Mouse (Mus musculus) bone marrow, adult 2 months (tissue): ENCODE results near the gene Fam168a. TPM values are rescaled to one million over a fixed set of nuclear protein-coding genes. Genes with fewer than 3 reads are reported as not detected.

Experiments used
- H3K27ac ChIP-seq: fragments of 200-500 bp; 2 replicates; pipeline ENCODE4 v1.5.1; 2012; ENCODE audit warnings: low read depth, mild to moderate bottlenecking, control low read depth, inconsistent platforms, low read length; ENCODE audit not compliant: control insufficient read depth, poor library complexity, insufficient read depth
- H3K4me1 ChIP-seq: fragments of 200-500 bp; 2 replicates; pipeline ENCODE4 v1.6.1; 2011; ENCODE audit warnings: low read length; ENCODE audit not compliant: control insufficient read depth, insufficient read depth
- H3K4me3 ChIP-seq: fragments of 200-500 bp; replicated peaks from 2 replicates; pipeline ENCODE3; 2011; ENCODE audit warnings: mild to moderate bottlenecking, low read depth, low read length, control low read depth; ENCODE audit not compliant: control insufficient read depth
- CTCF ChIP-seq: fragments of 200-500 bp; IDR thresholded peaks from 2 replicates; pipeline ENCODE4 v1.5.1; 2011; ENCODE audit warnings: low read length, control low read depth; ENCODE audit not compliant: control insufficient read depth, insufficient read depth
- POLR2A ChIP-seq: fragments of 200-500 bp; IDR thresholded peaks from 2 replicates; pipeline ENCODE4 v1.6.1; 2011; ENCODE audit warnings: low read depth, mild to moderate bottlenecking, control low read depth, low read length, borderline replicate concordance; ENCODE audit not compliant: control insufficient read depth
- WGBS: fragments of 180-500 bp; shearing (Covaris S2); methylation state at CpG from one replicate; pipeline ENCODE4 v1.1.7; 2018; 5-methylcytosine and 5-hydroxymethylcytosine counted together
- polyA plus RNA-seq: library from polyadenylated mRNA; stranded (reverse); fragments of >200 nt; gene quantifications from 2 replicates; pipeline ENCODE4 v1.2.4, GENCODE M21; 2011; ENCODE audit warnings: low replicate concordance; ENCODE audit not compliant: missing spikeins, insufficient read depth, insufficient read length

Gene Fam168a
- polyA plus RNA-seq, 1 experiment: 11.7 TPM

DNA sequence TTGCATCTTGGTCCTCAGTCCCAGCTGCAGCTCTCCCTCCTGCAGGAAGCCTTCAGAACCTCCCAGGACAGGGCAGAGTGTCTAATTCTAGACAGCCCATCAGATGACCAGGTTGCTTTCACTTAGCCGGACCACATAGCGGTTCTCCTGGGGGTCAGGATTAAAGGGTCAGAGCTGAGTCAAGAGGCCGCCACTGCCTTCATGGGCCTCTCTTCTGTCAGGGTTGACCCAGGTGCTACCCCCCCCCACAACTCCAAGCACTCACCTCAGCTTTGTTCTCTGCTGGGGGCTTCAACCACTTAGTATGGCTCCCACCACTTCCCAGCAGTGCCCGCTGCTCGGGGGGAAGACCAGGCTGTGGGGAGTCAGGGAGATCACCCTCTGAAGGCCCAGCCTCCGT, 140.7 kb downstream of the Fam168a start:
- Histone ChIP-seq H3K4me1 (peaks cover 13% of the 10 kb centered on the region; the same call in 1 of the 2 replicates), H3K27ac (peak overlapping the region; percentile 5), H3K4me3 (no peak overlapping the region)
- TF ChIP-seq POLR2A (no peak), CTCF (no peak)
- WGBS: 93% methylated on average over 6 of the region's 6 CpGs

DNA sequence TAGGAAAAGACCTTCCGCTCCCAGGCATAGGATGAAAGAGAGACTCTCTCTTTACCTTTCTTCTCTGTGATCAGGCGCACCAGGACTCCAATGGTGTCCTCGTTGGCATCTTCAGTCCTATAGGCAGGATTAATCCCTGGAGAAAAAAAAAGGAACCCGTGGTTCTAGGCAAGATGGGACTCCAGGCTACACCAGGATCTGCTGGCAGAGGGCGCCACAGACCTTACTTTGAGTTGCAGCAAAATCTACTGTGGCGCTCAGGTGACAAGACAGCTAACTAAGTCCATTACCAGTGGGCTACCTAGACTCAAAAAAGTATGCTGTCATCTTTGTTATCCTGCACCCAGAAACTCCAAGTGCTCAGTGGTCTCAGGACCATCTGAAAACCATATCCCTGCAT, 142.3 kb downstream of the Fam168a start:
- no peak for TF ChIP-seq POLR2A
- peak; percentile 89 for TF ChIP-seq CTCF
- WGBS: 46% methylated on average over 6 of the region's 6 CpGs
- Histone ChIP-seq H3K4me3 (no peak overlapping the region), H3K27ac (no peak overlapping the region), H3K4me1 (peaks cover 21% of the 10 kb centered on the region)

DNA sequence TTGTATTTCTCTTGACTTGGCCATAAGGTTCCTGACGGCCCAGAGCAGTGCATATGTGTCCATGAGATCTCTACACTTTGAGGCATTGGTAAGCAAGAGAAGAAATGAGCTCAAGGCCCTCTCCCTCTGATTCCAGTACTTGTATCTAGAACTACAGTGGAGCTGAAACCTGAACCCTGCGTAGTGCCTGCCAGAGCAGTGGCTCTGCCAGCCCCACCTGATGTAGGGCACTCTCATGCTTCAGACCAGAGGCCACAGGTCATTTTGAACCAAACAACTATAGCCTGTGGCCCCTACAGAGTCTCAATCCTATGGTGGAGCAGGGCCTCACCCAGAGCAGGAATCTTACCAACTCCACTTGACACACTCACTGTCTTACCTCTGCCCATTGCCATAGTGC, 143.1 kb downstream of the Fam168a start:
- no peak for TF ChIP-seq CTCF
- no peak for TF ChIP-seq POLR2A
- peaks cover 21% of the 10 kb centered on the region for H3K4me1 ChIP-seq
- H3K27ac ChIP-seq: no peak overlapping the region
- no peak overlapping the region for H3K4me3 ChIP-seq
- 94% methylated on average over 2 of the region's 2 CpGs for WGBS

DNA sequence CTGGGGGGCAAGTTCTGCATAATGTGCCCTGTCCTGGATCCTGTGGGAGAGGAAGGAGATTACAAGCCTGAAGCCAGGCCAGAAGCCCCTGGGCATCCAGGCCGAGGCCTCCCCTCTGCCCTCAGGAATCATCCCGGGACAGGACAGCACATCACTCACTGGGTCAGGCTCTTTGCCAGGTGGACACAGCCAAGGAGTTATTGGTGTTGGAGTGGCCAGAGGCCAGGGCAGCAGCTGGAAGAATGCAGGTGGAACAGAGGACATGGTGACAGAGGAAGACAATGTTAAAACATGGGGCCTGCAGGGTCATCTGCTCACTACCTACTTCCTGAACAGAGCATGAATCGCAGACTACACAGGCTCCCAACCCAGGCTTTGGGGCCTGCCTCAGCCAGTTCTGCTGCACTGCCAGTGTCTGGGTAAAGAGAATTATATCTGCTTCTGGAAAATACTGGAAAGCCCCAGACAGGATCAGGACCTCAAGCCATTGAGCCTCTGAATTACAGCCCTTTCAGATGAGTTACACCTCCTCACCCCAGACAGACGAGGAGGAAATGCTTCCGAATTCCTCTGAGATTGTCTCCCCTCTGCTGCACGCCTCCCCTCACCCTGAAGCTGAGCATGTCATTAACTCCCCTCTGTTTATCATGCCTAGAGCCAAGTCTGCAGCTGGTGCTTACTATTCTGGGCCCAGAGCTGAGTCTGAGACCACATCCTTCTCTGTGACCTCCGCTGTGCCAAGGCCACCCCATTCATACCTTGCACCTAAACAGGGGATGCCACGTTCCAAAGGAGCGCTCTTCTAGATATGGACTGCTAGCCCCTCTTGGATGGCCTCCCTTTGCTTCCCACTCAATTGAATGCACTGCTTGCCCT, 145.3 kb downstream of the Fam168a start:
- 0 out of 2 replicates have a peak overlapping the region, but pooled peaks have one; percentile 3 for H3K27ac ChIP-seq
- TF ChIP-seq CTCF (no peak), POLR2A (no peak)
- no peak overlapping the region for H3K4me3 ChIP-seq
- WGBS: 76% methylated on average over 9 of the region's 9 CpGs
- peaks cover 15% of the 10 kb centered on the region for H3K4me1 ChIP-seq

DNA sequence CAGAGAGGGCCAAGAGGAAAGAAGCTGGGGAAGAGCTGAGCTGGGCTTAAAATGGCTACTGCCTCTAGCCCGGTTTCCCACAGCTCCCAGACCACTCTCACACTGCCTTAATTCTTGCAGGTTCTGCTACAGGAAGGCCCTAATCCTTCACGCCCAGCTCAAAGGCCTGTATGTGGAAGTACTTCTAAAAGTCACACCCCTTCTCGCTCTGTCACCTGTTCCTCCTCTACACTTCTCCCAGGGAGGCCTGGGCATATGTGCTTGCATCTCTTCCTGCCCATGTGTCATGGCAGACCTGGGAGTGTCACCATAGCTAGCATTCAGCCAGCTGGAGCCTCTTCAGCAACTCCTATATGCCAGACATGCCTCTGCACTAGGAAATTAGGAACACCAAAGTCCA, 147.0 kb downstream of the Fam168a start:
- TF ChIP-seq POLR2A (no peak), CTCF (no peak)
- H3K27ac ChIP-seq: peak overlapping the region; percentile 96
- H3K4me3 ChIP-seq: peak overlapping the region; percentile 8
- peaks cover 17% of the 10 kb centered on the region for H3K4me1 ChIP-seq
- WGBS: 22% methylated on average over 3 of the region's 3 CpGs

DNA sequence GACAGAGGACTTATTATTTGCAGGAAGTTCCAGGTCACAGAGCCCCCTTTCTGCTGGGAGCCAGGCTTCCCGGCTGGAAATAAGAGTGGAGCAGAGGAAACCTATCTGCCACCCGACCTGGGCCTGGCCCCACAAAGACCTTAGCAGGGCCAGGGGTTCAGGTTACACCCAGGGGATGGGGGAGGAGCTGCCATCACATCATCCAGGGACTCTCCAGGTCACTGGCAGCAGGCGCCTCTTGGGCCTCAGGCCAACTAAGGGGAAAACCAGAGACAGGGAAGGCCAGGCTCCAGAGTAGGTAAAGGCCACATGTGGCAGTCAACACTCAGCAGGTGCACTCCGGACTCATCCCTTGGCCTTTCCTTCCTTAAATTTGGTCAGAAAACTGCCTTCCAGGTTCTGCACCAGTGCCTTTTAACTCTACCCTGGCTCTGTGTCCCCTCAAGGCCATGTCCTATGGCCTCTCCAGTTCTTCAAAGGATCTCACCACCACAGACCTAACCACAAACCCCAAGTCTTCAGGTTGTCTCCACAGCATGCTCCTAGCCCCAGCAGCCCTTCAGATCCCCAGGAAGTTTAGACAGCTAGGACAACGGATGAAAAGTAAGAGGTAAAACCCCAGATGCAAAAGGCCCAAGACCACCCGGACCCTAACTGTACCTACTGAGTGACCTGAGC, 147.8 kb downstream of the Fam168a start:
- no peak for TF ChIP-seq CTCF
- peak overlapping the region; percentile 75 for H3K4me3 ChIP-seq
- H3K27ac ChIP-seq: peak overlapping the region; percentile 96
- peaks cover 17% of the 10 kb centered on the region for H3K4me1 ChIP-seq
- WGBS: 21% methylated on average over 6 of the region's 6 CpGs

DNA sequence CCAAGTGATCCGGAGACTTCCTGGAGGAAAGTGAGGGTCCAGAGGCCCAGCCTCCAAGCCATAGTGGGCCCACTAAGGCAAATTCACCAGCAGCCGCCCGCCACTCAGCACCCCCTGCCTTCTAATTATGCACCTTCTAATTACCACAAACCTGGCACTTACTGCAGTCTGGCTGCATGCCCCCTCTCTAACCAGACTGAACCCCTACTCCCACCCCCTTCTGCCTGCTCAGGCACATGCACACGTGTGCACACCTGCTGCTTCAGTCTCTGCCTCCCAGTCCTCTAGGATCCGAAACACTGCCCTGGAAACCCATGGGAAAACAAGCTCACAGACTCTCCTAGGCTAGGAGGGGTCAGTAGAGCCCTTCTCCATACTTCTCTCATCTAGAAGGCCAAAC, 148.4 kb downstream of the Fam168a start:
- Histone ChIP-seq H3K4me3 (peak overlapping the region; percentile 75), H3K27ac (peak overlapping the region; percentile 96), H3K4me1 (peaks cover 17% of the 10 kb centered on the region)
- WGBS: 22% methylated on average over 5 of the region's 5 CpGs
- TF ChIP-seq POLR2A: no peak
- no peak for TF ChIP-seq CTCF

DNA sequence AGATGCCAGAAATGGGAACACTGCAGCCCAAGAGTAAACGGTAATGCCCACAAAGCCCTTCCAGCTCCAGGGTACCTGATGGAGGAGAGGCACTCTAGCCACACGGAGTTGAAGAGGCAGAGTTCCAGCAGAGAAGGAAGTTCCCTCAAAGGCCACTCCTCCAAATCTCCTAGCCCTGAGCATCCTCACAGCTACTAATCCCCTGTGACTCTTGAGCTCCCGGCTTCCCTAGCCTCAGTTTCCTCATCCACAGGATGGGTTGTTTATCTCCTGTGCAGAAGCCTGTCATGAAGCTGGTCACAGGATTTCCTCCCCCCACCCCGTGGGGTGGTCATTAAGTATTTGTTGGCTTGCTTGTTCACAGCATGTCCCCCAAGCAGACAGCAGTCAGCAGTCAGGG, 148.9 kb downstream of the Fam168a start:
- H3K27ac ChIP-seq: peak overlapping the region; percentile 96
- WGBS: 3% methylated on average over 4 of the region's 4 CpGs
- peaks cover 18% of the 10 kb centered on the region for H3K4me1 ChIP-seq
- H3K4me3 ChIP-seq: peak overlapping the region; percentile 75
- TF ChIP-seq POLR2A (no peak), CTCF (no peak)
